Mouse (Mus musculus) bone marrow macrophage, adult 2 months (primary cell): ENCODE measurements around the gene Tspan9. TPM values are rescaled to one million over a fixed set of nuclear protein-coding genes. Genes with fewer than 3 reads are reported as not detected.

Experiments
- H3K27ac ChIP-seq: 2 replicates; pipeline ENCODE4 v1.5.1; 2012; ENCODE audit warnings: low read depth, low read length; ENCODE audit not compliant: insufficient read depth
- H3K4me1 ChIP-seq: 2 replicates; pipeline ENCODE4 v1.6.1; 2012; ENCODE audit warnings: low read length; ENCODE audit not compliant: control insufficient read depth, insufficient read depth
- H3K4me3 ChIP-seq: 2 replicates; pipeline ENCODE4 v1.5.1; 2012; ENCODE audit warnings: mild to moderate bottlenecking, low read length, moderate library complexity; ENCODE audit not compliant: insufficient read depth
- CTCF ChIP-seq: IDR thresholded peaks from 2 replicates; pipeline ENCODE4 v1.5.1; 2012; ENCODE audit warnings: low read depth, mild to moderate bottlenecking, low read length, moderate library complexity
- POLR2A ChIP-seq: IDR thresholded peaks from 2 replicates; pipeline ENCODE4 v1.6.1; 2012; ENCODE audit warnings: mild to moderate bottlenecking, low read depth, low read length, borderline replicate concordance
- polyA plus RNA-seq: library from polyadenylated mRNA; stranded (reverse); fragments of >200 nt; gene quantifications from 2 replicates; pipeline ENCODE4 v1.2.4, GENCODE M21; 2012; ENCODE audit not compliant: missing spikeins, insufficient read depth, insufficient read length

The Tspan9 gene
- polyA plus RNA-seq, 1 experiment, result 1.7 TPM

DNA sequence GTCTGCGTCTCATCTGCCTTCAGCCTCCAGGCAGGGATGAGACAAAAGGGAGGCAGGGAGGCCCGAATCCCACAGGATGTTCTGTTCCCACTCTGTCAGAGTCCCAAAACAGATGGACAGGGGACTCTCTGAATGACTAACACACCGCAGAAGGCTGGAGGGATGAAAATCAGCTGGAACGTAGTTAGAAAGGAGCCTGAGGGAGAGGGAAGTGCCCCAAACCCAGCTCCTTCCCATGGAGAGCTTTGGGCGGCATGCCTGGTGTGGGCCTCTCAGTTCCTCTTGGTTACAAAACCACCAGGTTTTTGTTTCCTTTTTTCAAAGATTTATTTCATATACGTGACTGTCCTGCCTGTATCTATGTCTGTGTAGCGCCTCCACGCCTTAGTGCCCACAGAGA, 35.7 kb downstream of the Tspan9 start:
- Histone ChIP-seq H3K4me3 (no peak overlapping the region), H3K27ac (no peak overlapping the region), H3K4me1 (no peaks in the 10 kb centered on the region)
- TF ChIP-seq CTCF (no peak), POLR2A (no peak)

- TF ChIP-seq POLR2A, result no peak
- TF ChIP-seq CTCF, result no peak
- H3K4me3 ChIP-seq, result no peak overlapping the region
- H3K27ac ChIP-seq, result no peak overlapping the region
- H3K4me1 ChIP-seq, result no peaks in the 10 kb centered on the region
These were observed 37.2 kb downstream of the Tspan9 start for GRCm38 (mm10) chr6:128106154-128106553.

- H3K4me1 ChIP-seq, result no peaks in the 10 kb centered on the region
- H3K27ac ChIP-seq, result no peak overlapping the region
- H3K4me3 ChIP-seq, result no peak overlapping the region
- TF ChIP-seq CTCF (no peak), POLR2A (no peak)
These were observed 38.6 kb downstream of the Tspan9 start for GRCm38 (mm10) chr6:128104712-128105324.

- Histone ChIP-seq H3K4me1 (no peaks in the 10 kb centered on the region), H3K27ac (no peak overlapping the region), H3K4me3 (no peak overlapping the region)
- no peak for TF ChIP-seq CTCF
- no peak for TF ChIP-seq POLR2A
These were observed 39.5 kb downstream of the Tspan9 start for GRCm38 (mm10) chr6:128103874-128104273.

- no peak overlapping the region for H3K27ac ChIP-seq
- TF ChIP-seq CTCF (no peak), POLR2A (no peak)
- no peak overlapping the region for H3K4me3 ChIP-seq
- H3K4me1 ChIP-seq, result no peaks in the 10 kb centered on the region
These were observed 40.9 kb downstream of the Tspan9 start for GRCm38 (mm10) chr6:128102296-128102999.

GRCm38 (mm10) chr6:128099871-128100270, 43.5 kb downstream of the Tspan9 start:
- Histone ChIP-seq H3K27ac (no peak overlapping the region), H3K4me3 (no peak overlapping the region), H3K4me1 (no peaks in the 10 kb centered on the region)
- TF ChIP-seq CTCF (0 out of 2 replicates have a peak, but pooled peaks have one; percentile 23), POLR2A (no peak)

- H3K27ac ChIP-seq, result no peak overlapping the region
- no peaks in the 10 kb centered on the region for H3K4me1 ChIP-seq
- H3K4me3 ChIP-seq, result no peak overlapping the region
- TF ChIP-seq POLR2A (no peak), CTCF (no peak)
These were observed 44.2 kb downstream of the Tspan9 start for GRCm38 (mm10) chr6:128099190-128099589.

DNA sequence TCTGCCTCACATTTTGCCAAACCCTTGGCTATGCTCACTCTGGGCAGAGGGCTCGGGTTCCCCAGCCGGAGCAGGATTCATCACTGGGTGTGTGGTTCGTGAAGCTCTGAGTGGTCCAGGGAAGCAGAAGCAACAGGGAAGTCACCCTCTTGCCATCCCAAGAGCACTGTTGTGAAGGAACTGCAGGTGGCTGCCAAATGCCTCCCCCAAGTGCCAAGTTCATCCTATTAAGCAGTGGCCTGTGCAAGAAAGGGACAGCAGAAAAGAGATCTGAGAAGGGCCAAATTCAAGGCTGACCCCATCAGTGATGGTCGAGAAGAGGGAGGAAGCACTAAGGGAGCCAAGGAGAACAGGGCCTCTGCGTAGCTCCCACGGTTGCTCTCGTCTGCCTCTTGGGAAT, 46.9 kb downstream of the Tspan9 start:
- H3K4me1 ChIP-seq, result no peaks in the 10 kb centered on the region
- no peak overlapping the region for H3K27ac ChIP-seq
- TF ChIP-seq POLR2A (no peak), CTCF (no peak)
- H3K4me3 ChIP-seq, result no peak overlapping the region

DNA sequence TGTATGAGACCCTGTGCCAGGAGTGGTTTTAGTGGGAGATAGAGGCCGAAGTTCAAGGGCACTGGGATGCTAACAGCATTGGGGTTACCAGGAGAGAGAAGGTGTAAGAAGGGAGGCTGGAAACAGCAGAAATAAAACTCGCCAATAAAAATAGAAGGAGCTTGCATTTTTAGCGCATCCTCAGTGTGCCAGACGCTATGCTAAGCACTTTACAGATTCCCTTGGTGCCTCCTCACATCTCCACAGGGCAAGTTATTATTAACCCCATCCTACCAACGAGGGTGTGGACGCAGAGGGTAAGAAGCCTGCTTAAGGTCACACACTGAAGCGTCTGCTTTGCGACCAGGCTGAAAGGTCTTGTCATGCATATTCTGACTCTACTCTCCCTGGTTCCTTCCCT, 47.5 kb downstream of the Tspan9 start:
- Histone ChIP-seq H3K4me3 (no peak overlapping the region), H3K27ac (no peak overlapping the region), H3K4me1 (no peaks in the 10 kb centered on the region)
- TF ChIP-seq POLR2A, result no peak

- Histone ChIP-seq H3K4me3 (no peak overlapping the region), H3K27ac (no peak overlapping the region), H3K4me1 (no peaks in the 10 kb centered on the region)
- no peak for TF ChIP-seq POLR2A
- TF ChIP-seq CTCF, result no peak
These were observed 48.3 kb downstream of the Tspan9 start for GRCm38 (mm10) chr6:128095131-128095530.
